In genomic region chr5:77029735-77030134, GRCm38 (mm10) we compare ENCODE assay signal across 7 mouse cellular contexts. TPM values are rescaled to one million over a fixed set of nuclear protein-coding genes. Genes with fewer than 3 reads are reported as not detected.
DNase-seq lines count a peak whose midpoint lies in the region; ATAC-seq and TF ChIP-seq lines count a peak whose summit lies in the region.

No protein-coding gene starts in this region.

- 78% methylated on average over 5 of the region's 5 CpGs for WGBS in forebrain, postnatal 0 days
- 64% methylated on average over 5 of the region's 5 CpGs for WGBS in liver, embryonic 14.5 days (ENCODE audit: insufficient replicate concordance)

- DNase-seq in layer of hippocampus, postnatal 10 days (ENCODE audit: low spot score in 2 of 2), result peak; percentile 37 to 44
- no peak for DNase-seq in layer of hippocampus, adult 9-10 months (ENCODE audit: low spot score)
- DNase-seq in ZHBTc4 (ENCODE audit: low read depth, low spot score), result peak; percentile 67
- peak; percentile 21 for DNase-seq in forebrain, postnatal 0 days
- no peak for DNase-seq in liver, embryonic 14.5 days (ENCODE audit: low read depth in 3 of 3, low spot score in 3 of 3)
- DNase-seq in splenic B cell, adult 2 months (ENCODE audit: low read depth, low spot score), result peak; percentile 64

- no peak for ATAC-seq in forebrain, postnatal 0 days
- no peak for ATAC-seq in liver, embryonic 14.5 days (ENCODE audit: insufficient read depth)

- no peak overlapping the region for H3K9ac ChIP-seq in forebrain, postnatal 0 days
- H3K9ac ChIP-seq in liver, embryonic 14.5 days (replicated peaks), result no peak overlapping the region

- H3K9me3 ChIP-seq in E14TG2a.4 (ENCODE audit: low read length), result peaks cover 32% of the 10 kb centered on the region
- H3K9me3 ChIP-seq in forebrain, postnatal 0 days (ENCODE audit: low read length), result no peaks in the 10 kb centered on the region
- H3K9me3 ChIP-seq in liver, embryonic 14.5 days (ENCODE audit: control insufficient read depth, low read length), result no peaks in the 10 kb centered on the region

- no peak overlapping the region for H3K4me3 ChIP-seq in E14TG2a.4 (replicated peaks; ENCODE audit: low read length)
- no peak overlapping the region for H3K4me3 ChIP-seq in forebrain, postnatal 0 days (ENCODE audit: low read depth, low read length)
- H3K4me3 ChIP-seq in liver, embryonic 14.5 days (ENCODE audit: insufficient read depth in 1 of 2, low read depth in 2 of 2, low read length in 2 of 2), result no peak overlapping the region

- no peaks in the 10 kb centered on the region for H3K27me3 ChIP-seq in E14TG2a.4 (ENCODE audit: insufficient read depth, low read length)
- H3K27me3 ChIP-seq in forebrain, postnatal 0 days (ENCODE audit: insufficient read depth, low read length), result no peaks in the 10 kb centered on the region
- no peaks in the 10 kb centered on the region for H3K27me3 ChIP-seq in liver, embryonic 14.5 days (ENCODE audit: control insufficient read depth, insufficient read depth, low read length)
- no peaks in the 10 kb centered on the region for H3K27me3 ChIP-seq in splenic B cell, adult 2 months (ENCODE audit: control insufficient read depth, insufficient read depth, low read length, poor library complexity, severe bottlenecking)

- no peak for TF ChIP-seq EP300 in liver, embryonic 14.5 days (IDR thresholded peaks at IDR 0.05; ENCODE audit: low read depth)

- peak; percentile 38 for TF ChIP-seq CTCF in E14TG2a.4 (conservative IDR thresholded peaks at IDR 0.05; ENCODE audit: low read length)
- TF ChIP-seq CTCF in forebrain, postnatal 0 days (IDR thresholded peaks at IDR 0.05; ENCODE audit: low read depth), result peak; percentile 56
- peak; percentile 66 for TF ChIP-seq CTCF in liver, embryonic 14.5 days (IDR thresholded peaks at IDR 0.05; ENCODE audit: low read depth)

- H3K4me1 ChIP-seq in E14TG2a.4 (replicated peaks; ENCODE audit: low read depth, low read length), result no peaks in the 10 kb centered on the region
- H3K4me1 ChIP-seq in forebrain, postnatal 0 days (ENCODE audit: insufficient read depth), result no peaks in the 10 kb centered on the region
- peaks cover 0 to 9% of the 10 kb centered on the region in 2 experiments; a peak in 2 of 4 replicates for H3K4me1 ChIP-seq in liver, embryonic 14.5 days (replicated peaks; ENCODE audit: control insufficient read depth in 2 of 2, insufficient read depth in 2 of 2, low read length in 1 of 2)

- no peak overlapping the region for H3K4me2 ChIP-seq in forebrain, postnatal 0 days (ENCODE audit: low read depth)
- no peak overlapping the region for H3K4me2 ChIP-seq in liver, embryonic 14.5 days (ENCODE audit: low read depth)

- no peak overlapping the region for H3K27ac ChIP-seq in forebrain, postnatal 0 days (ENCODE audit: low read depth, low read length)
- no peak overlapping the region for H3K27ac ChIP-seq in liver, embryonic 14.5 days

- H3K36me3 ChIP-seq in E14TG2a.4 (ENCODE audit: insufficient read depth, low read length), result no peaks in the 10 kb centered on the region
- no peaks in the 10 kb centered on the region for H3K36me3 ChIP-seq in forebrain, postnatal 0 days (ENCODE audit: insufficient read depth)
- no peaks in the 10 kb centered on the region for H3K36me3 ChIP-seq in liver, embryonic 14.5 days (replicated peaks; ENCODE audit: control insufficient read depth, insufficient read depth, low read depth)
- no peaks in the 10 kb centered on the region for H3K36me3 ChIP-seq in splenic B cell, adult 2 months (ENCODE audit: control insufficient read depth, insufficient read depth, low read length, poor library complexity, severe bottlenecking)

RNA-seq across cellular contexts. Expression of gene Thegl, which starts 13.9 kb away (rescaled TPM):
- 1 to 10 TPM; 2.4 to 3.2 TPM for total RNA-seq in layer of hippocampus, postnatal 10 days (2021)
- total RNA-seq in forebrain, postnatal 0 days (2014; rRNA removed), result 0.77 and 0.86 TPM in 2 replicates
- polyA plus RNA-seq in forebrain, postnatal 0 days (2015; fragmentation: Nextera tagmentation; extraction: Ambion mirVana), result 1.5 and 1.6 TPM in 2 replicates
- polyA plus RNA-seq in liver, embryonic 14.5 days (2012; rRNA removed), result 0.18 and 0.24 TPM in 2 replicates
- 0.33 and 0.43 TPM in 2 replicates for polyA plus RNA-seq in liver, embryonic 14.5 days (2014; fragmentation: Nextera tagmentation; extraction: Ambion mirVana)

RNA-seq across cellular contexts. Expression of gene Arl9, which starts 25.9 kb away (rescaled TPM):
- total RNA-seq in layer of hippocampus, postnatal 10 days (2021), result not detected
- total RNA-seq in forebrain, postnatal 0 days (2014; rRNA removed), result not detected in 2 replicates
- polyA plus RNA-seq in forebrain, postnatal 0 days (2015; fragmentation: Nextera tagmentation; extraction: Ambion mirVana), result not detected in 2 replicates
- 0.38 and 0.40 TPM in 2 replicates for polyA plus RNA-seq in liver, embryonic 14.5 days (2012; rRNA removed)
- not detected in 2 replicates for polyA plus RNA-seq in liver, embryonic 14.5 days (2014; fragmentation: Nextera tagmentation; extraction: Ambion mirVana)

RNA-seq across cellular contexts. Expression of gene Srp72, which starts 55.3 kb away (rescaled TPM):
- 100 to 1,000 TPM; 117 to 124 TPM for total RNA-seq in layer of hippocampus, postnatal 10 days (2021)
- 79.6 and 92.1 TPM in 2 replicates for total RNA-seq in forebrain, postnatal 0 days (2014; rRNA removed)
- polyA plus RNA-seq in forebrain, postnatal 0 days (2015; fragmentation: Nextera tagmentation; extraction: Ambion mirVana), result 71.1 and 79.7 TPM in 2 replicates
- polyA plus RNA-seq in liver, embryonic 14.5 days (2012; rRNA removed), result 23.7 and 32.3 TPM in 2 replicates
- 44.8 and 45.5 TPM in 2 replicates for polyA plus RNA-seq in liver, embryonic 14.5 days (2014; fragmentation: Nextera tagmentation; extraction: Ambion mirVana)

Comparison
In these comparisons a context has a peak if more than half of its experiments do, and no peak if none do; other contexts are left out.
1. DNase-seq: peak in layer of hippocampus, postnatal 10 days (2 of 2), ZHBTc4 (single experiment), forebrain, postnatal 0 days (single experiment) and splenic B cell, adult 2 months (single experiment); none in layer of hippocampus, adult 9-10 months (single experiment) and liver, embryonic 14.5 days (0 of 3).
2. Peak in every context shown above with its lines, with median percentiles within 50 percentile points of each other: CTCF ChIP-seq.